Mouse (Mus musculus) spleen, adult 2 months (tissue): ENCODE measurements around the gene Rab19. TPM values are rescaled to one million over a fixed set of nuclear protein-coding genes. Genes with fewer than 3 reads are reported as not detected.
"Not testable (repeated sequence)": the region's sequence is repeated elsewhere in the genome, so short reads cannot be mapped to it uniquely, and the experiment has no call there.

Experiments used
- DNase-seq, 2 experiments: peaks; one replicate each; pipeline versions ENCODE4 v3.0.0 to v3.0.0-alpha.2; 2012 to 2021; ENCODE audit warnings: low spot score in 2 of 2, low read depth in 1 of 2
- H3K27ac ChIP-seq: fragments of 200-500 bp; 2 replicates; pipeline ENCODE4 v1.5.1; 2012; ENCODE audit warnings: low read length, inconsistent platforms; ENCODE audit not compliant: insufficient read depth
- H3K27me3 ChIP-seq: fragments of 200-500 bp; 2 replicates; pipeline ENCODE4 v1.6.1; 2012; ENCODE audit warnings: mild to moderate bottlenecking, moderate library complexity, low read length, inconsistent platforms; ENCODE audit not compliant: control insufficient read depth, insufficient read depth
- H3K36me3 ChIP-seq: fragments of 200-500 bp; 2 replicates; pipeline ENCODE4 v1.6.1; 2012; ENCODE audit warnings: mild to moderate bottlenecking, low read length, inconsistent platforms; ENCODE audit not compliant: control insufficient read depth, insufficient read depth
- H3K4me1 ChIP-seq: fragments of 200-500 bp; 2 replicates; pipeline ENCODE4 v1.6.1; 2011; ENCODE audit warnings: inconsistent platforms; ENCODE audit not compliant: control insufficient read depth, insufficient read depth, insufficient read length
- H3K4me3 ChIP-seq: fragments of 200-500 bp; 2 replicates; pipeline ENCODE4 v1.5.1; 2011; ENCODE audit warnings: mild to moderate bottlenecking, inconsistent platforms; ENCODE audit not compliant: insufficient read depth, insufficient read length; ENCODE audit errors: extremely low read depth
- CTCF ChIP-seq: fragments of 200-500 bp; IDR thresholded peaks from 2 replicates; pipeline ENCODE4 v1.5.1; 2011; ENCODE audit warnings: mild to moderate bottlenecking, inconsistent platforms; ENCODE audit not compliant: insufficient read depth, insufficient read length, insufficient replicate concordance; ENCODE audit errors: extremely low read depth
- POLR2A ChIP-seq: fragments of 200-500 bp; IDR thresholded peaks from 2 replicates; pipeline ENCODE4 v1.6.1; 2011; ENCODE audit warnings: low read depth, low read length, inconsistent platforms
- WGBS: fragments of 180-500 bp; shearing (Covaris S2); methylation state at CpG from one replicate; pipeline ENCODE4 v1.1.7; 2018; 5-methylcytosine and 5-hydroxymethylcytosine counted together
- polyA plus RNA-seq: library from polyadenylated mRNA; depleted of rRNA; stranded (reverse); fragments of >200 nt; gene quantifications from 2 replicates; pipeline ENCODE4 v1.2.3, GENCODE M21; 2012

Gene Rab19
- polyA plus RNA-seq, 1 experiment, result 4.4 TPM

- Histone ChIP-seq H3K4me3 (no peak overlapping the region), H3K27ac (no peak overlapping the region), H3K27me3 (no peaks in the 10 kb centered on the region), H3K4me1 (peaks cover 7% of the 10 kb centered on the region), H3K36me3 (peaks cover 17% of the 10 kb centered on the region)
- TF ChIP-seq POLR2A, result no peak
- no peak for TF ChIP-seq CTCF
- DNase-seq, result no peak
- 92% methylated on average over 7 of the region's 7 CpGs for WGBS
These were observed 35.5 kb upstream of the Rab19 start for GRCm38 (mm10) chr6:39345430-39345829.

GRCm38 (mm10) chr6:39346991-39347501 is 33.9 kb upstream of the Rab19 start:
- Histone ChIP-seq H3K4me1 (peaks cover 7% of the 10 kb centered on the region), H3K27me3 (no peaks in the 10 kb centered on the region), H3K4me3 (no peak overlapping the region), H3K36me3 (peaks cover 24% of the 10 kb centered on the region), H3K27ac (peak overlapping the region; percentile 19; the same call in 1 of the 2 replicates)
- WGBS, result 55% methylated on average over 15 of the region's 15 CpGs
- TF ChIP-seq POLR2A, result no peak
- no peak for TF ChIP-seq CTCF
- no peak for DNase-seq

- peaks cover 7% of the 10 kb centered on the region for H3K4me1 ChIP-seq
- 46% methylated on average over 4 of the region's 4 CpGs for WGBS
- TF ChIP-seq CTCF (no peak), POLR2A (no peak)
- peaks cover 24% of the 10 kb centered on the region for H3K36me3 ChIP-seq
- no peak overlapping the region for H3K4me3 ChIP-seq
- no peak for DNase-seq
- no peak overlapping the region; the same call in 1 of the 2 replicates for H3K27ac ChIP-seq
- no peaks in the 10 kb centered on the region for H3K27me3 ChIP-seq
These were observed 32.8 kb upstream of the Rab19 start for GRCm38 (mm10) chr6:39347880-39348814.

GRCm38 (mm10) chr6:39348946-39349345 is 32.0 kb upstream of the Rab19 start:
- Histone ChIP-seq H3K4me3 (no peak overlapping the region), H3K27me3 (no peaks in the 10 kb centered on the region), H3K4me1 (peaks cover 7% of the 10 kb centered on the region), H3K36me3 (peaks cover 24% of the 10 kb centered on the region), H3K27ac (no peak overlapping the region)
- WGBS, result 90% methylated on average over 6 of the region's 6 CpGs
- no peak for DNase-seq
- TF ChIP-seq CTCF (no peak), POLR2A (no peak)

- DNase-seq, H3K27me3 ChIP-seq, H3K4me1 ChIP-seq, H3K27ac ChIP-seq, H3K4me3 ChIP-seq: not testable (repeated sequence)
- H3K36me3 ChIP-seq, result peaks cover 19% of the 10 kb centered on the region
- WGBS, result 98% methylated on average over 9 of the region's 9 CpGs
These were observed 21.8 kb upstream of the Rab19 start for GRCm38 (mm10) chr6:39359207-39359606.

DNA sequence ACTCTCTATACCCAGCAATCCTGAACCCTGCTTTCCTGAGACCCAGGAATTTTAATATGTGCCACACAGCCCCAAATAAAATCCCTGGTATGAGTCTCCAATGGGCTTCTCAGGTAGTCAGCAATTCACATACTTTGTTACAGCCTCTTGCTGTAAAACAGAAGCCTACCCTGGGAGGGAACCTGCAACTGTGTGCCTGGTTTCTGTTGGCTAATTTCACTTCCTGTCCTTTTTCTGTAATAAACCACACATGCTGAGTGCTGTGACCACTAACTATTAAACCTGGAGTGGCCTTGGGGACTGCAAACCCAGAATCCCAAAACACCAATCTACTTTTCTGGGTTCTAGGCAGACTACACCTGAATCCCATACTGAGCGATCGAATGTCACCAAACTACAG is 18.3 kb upstream of the Rab19 start:
- H3K4me3 ChIP-seq, result no peak overlapping the region
- H3K4me1 ChIP-seq, result no peaks in the 10 kb centered on the region
- WGBS, result 93% methylated on average over 2 of the region's 2 CpGs
- H3K36me3 ChIP-seq, result peaks cover 9% of the 10 kb centered on the region
- DNase-seq, result no peak
- no peak overlapping the region for H3K27ac ChIP-seq
- TF ChIP-seq POLR2A, result no peak
- TF ChIP-seq CTCF, result no peak
- no peaks in the 10 kb centered on the region for H3K27me3 ChIP-seq

GRCm38 (mm10) chr6:39369631-39370030 is 11.3 kb upstream of the Rab19 start:
- Histone ChIP-seq H3K27me3 (no peaks in the 10 kb centered on the region), H3K4me3 (no peak overlapping the region), H3K36me3 (peaks cover 4% of the 10 kb centered on the region), H3K4me1 (peaks cover 10% of the 10 kb centered on the region; the same call in 1 of the 2 replicates), H3K27ac (no peak overlapping the region)
- no peak for TF ChIP-seq POLR2A
- TF ChIP-seq CTCF, result no peak
- 91% methylated on average over 3 of the region's 3 CpGs for WGBS
- no peak for DNase-seq
